Mouse (Mus musculus) midbrain, embryonic 16.5 days (tissue): ENCODE measurements around the gene Srf. TPM values are rescaled to one million over a fixed set of nuclear protein-coding genes. Genes with fewer than 3 reads are reported as not detected.

Source experiments
- ATAC-seq: fragments of 200-750 bp; cut with Nextera tagmentation; 2 replicates; pipeline ENCODE4 v1.8.0; 2017; ENCODE audit warnings: moderate TSS enrichment
- H3K27ac ChIP-seq: fragments of 300-500 bp; sonication (generic); 2 replicates; pipeline ENCODE4 v1.5.1; 2014; ENCODE audit warnings: mild to moderate bottlenecking, low read length, mixed read lengths
- H3K27me3 ChIP-seq: fragments of 300-500 bp; sonication (generic); 2 replicates; pipeline ENCODE4 v1.6.1; 2014; ENCODE audit warnings: low read depth, low read length, mixed read lengths; ENCODE audit not compliant: control insufficient read depth, insufficient read depth
- H3K36me3 ChIP-seq: fragments of 300-500 bp; sonication (generic); 2 replicates; pipeline ENCODE4 v1.6.1; 2014; ENCODE audit warnings: mild to moderate bottlenecking, low read length, moderate library complexity, mixed read lengths; ENCODE audit not compliant: control insufficient read depth, insufficient read depth
- H3K4me1 ChIP-seq: fragments of 300-500 bp; sonication (generic); 2 replicates; pipeline ENCODE4 v1.6.1; 2014; ENCODE audit warnings: mild to moderate bottlenecking, low read length, mixed read lengths; ENCODE audit not compliant: control insufficient read depth, insufficient read depth
- H3K4me2 ChIP-seq: fragments of 300-500 bp; sonication (generic); 2 replicates; pipeline ENCODE4 v1.6.1; 2014; ENCODE audit warnings: mild to moderate bottlenecking, low read length, mixed read lengths
- H3K4me3 ChIP-seq: fragments of 300-500 bp; sonication (generic); 2 replicates; pipeline ENCODE4 v1.5.1; 2014; ENCODE audit warnings: low read depth, mild to moderate bottlenecking, low read length, moderate library complexity, mixed read lengths
- H3K9ac ChIP-seq: fragments of 300-500 bp; sonication (generic); 2 replicates; pipeline ENCODE4 v1.6.1; 2014; ENCODE audit warnings: low read depth, low read length, mixed read lengths
- H3K9me3 ChIP-seq: fragments of 300-500 bp; sonication (generic); replicated peaks from 2 replicates; pipeline ENCODE4 v1.6.1; 2014; ENCODE audit warnings: mild to moderate bottlenecking, low read length, mixed read lengths; ENCODE audit not compliant: control insufficient read depth, poor library complexity, severe bottlenecking
- WGBS: fragments of 180-500 bp; shearing (Covaris S2); extraction: QIAGEN DNeasy Blood & Tissue Kit; methylation state at CpG from one replicate; pipeline ENCODE4 v1.1.7; 2014; 5-methylcytosine and 5-hydroxymethylcytosine counted together
- polyA plus RNA-seq: library from polyadenylated mRNA; unstranded; fragments of >200 nt; fragmentation: Nextera tagmentation; extraction: Ambion mirVana; gene quantifications from 2 replicates; pipeline ENCODE4 v1.2.1, GENCODE M21; 2015

Srf gene
- polyA plus RNA-seq, 1 experiment from 2014 or later = 3.0 TPM

GRCm38 (mm10) chr17:46520385-46520979 lies 35.5 kb downstream of the Srf start:
- H3K27me3 ChIP-seq = 0 out of 2 replicates have a peak, but pooled peaks cover 4% of the 10 kb centered on the region
- H3K4me1 ChIP-seq = no peaks in the 10 kb centered on the region
- no peak for ATAC-seq
- no peak overlapping the region for H3K4me2 ChIP-seq
- no peak overlapping the region for H3K4me3 ChIP-seq
- H3K9me3 ChIP-seq = no peaks in the 10 kb centered on the region
- H3K27ac ChIP-seq = no peak overlapping the region
- H3K9ac ChIP-seq = no peak overlapping the region
- WGBS = 45% methylated on average over 25 of the region's 25 CpGs
- H3K36me3 ChIP-seq = peaks cover 21% of the 10 kb centered on the region

- Histone ChIP-seq H3K36me3 (peaks cover 17% of the 10 kb centered on the region), H3K27me3 (0 out of 2 replicates have a peak, but pooled peaks cover 4% of the 10 kb centered on the region), H3K4me2 (no peak overlapping the region), H3K4me3 (no peak overlapping the region), H3K27ac (no peak overlapping the region), H3K4me1 (no peaks in the 10 kb centered on the region), H3K9me3 (no peaks in the 10 kb centered on the region), H3K9ac (no peak overlapping the region)
- no peak for ATAC-seq
- WGBS = 56% methylated on average over 10 of the region's 10 CpGs
These were observed 36.0 kb downstream of the Srf start for GRCm38 (mm10) chr17:46519971-46520370.

- no peak overlapping the region for H3K27ac ChIP-seq
- H3K27me3 ChIP-seq = no peaks in the 10 kb centered on the region
- H3K4me2 ChIP-seq = no peak overlapping the region
- peaks cover 7% of the 10 kb centered on the region for H3K36me3 ChIP-seq
- no peaks in the 10 kb centered on the region for H3K4me1 ChIP-seq
- H3K4me3 ChIP-seq = no peak overlapping the region
- no peak for ATAC-seq
- no peaks in the 10 kb centered on the region for H3K9me3 ChIP-seq
- WGBS = 66% methylated on average over 2 of the region's 2 CpGs
- no peak overlapping the region for H3K9ac ChIP-seq
These were observed 42.6 kb downstream of the Srf start for GRCm38 (mm10) chr17:46513329-46513728.

- ATAC-seq = peak; percentile 37; the same call in 1 of the 2 replicates
- Histone ChIP-seq H3K36me3 (peaks cover 7% of the 10 kb centered on the region), H3K4me2 (no peak overlapping the region), H3K27me3 (no peaks in the 10 kb centered on the region), H3K9me3 (no peaks in the 10 kb centered on the region), H3K4me3 (no peak overlapping the region), H3K9ac (no peak overlapping the region), H3K27ac (no peak overlapping the region), H3K4me1 (no peaks in the 10 kb centered on the region)
- WGBS = 48% methylated on average over 11 of the region's 11 CpGs
These were observed 44.8 kb downstream of the Srf start for GRCm38 (mm10) chr17:46511059-46511710.

- WGBS = 97% methylated on average over 3 of the region's 3 CpGs
- Histone ChIP-seq H3K9ac (no peak overlapping the region), H3K4me3 (no peak overlapping the region), H3K27me3 (no peaks in the 10 kb centered on the region), H3K4me2 (no peak overlapping the region), H3K36me3 (peaks cover 11% of the 10 kb centered on the region), H3K9me3 (no peaks in the 10 kb centered on the region), H3K27ac (no peak overlapping the region), H3K4me1 (no peaks in the 10 kb centered on the region)
- ATAC-seq = no peak
These were observed 50.4 kb downstream of the Srf start for GRCm38 (mm10) chr17:46505617-46506016.

- 81% methylated on average over 14 of the region's 14 CpGs for WGBS
- no peak overlapping the region for H3K4me2 ChIP-seq
- H3K9me3 ChIP-seq = no peaks in the 10 kb centered on the region
- H3K27me3 ChIP-seq = no peaks in the 10 kb centered on the region
- peaks cover 8% of the 10 kb centered on the region for H3K36me3 ChIP-seq
- ATAC-seq = no peak
- no peak overlapping the region for H3K27ac ChIP-seq
- H3K9ac ChIP-seq = no peak overlapping the region
- no peak overlapping the region for H3K4me3 ChIP-seq
- no peaks in the 10 kb centered on the region for H3K4me1 ChIP-seq
These were observed 51.9 kb downstream of the Srf start for GRCm38 (mm10) chr17:46503847-46504638.

- peaks cover 8% of the 10 kb centered on the region for H3K36me3 ChIP-seq
- 90% methylated on average over 2 of the region's 2 CpGs for WGBS
- ATAC-seq = no peak
These were observed 53.2 kb downstream of the Srf start for GRCm38 (mm10) chr17:46502775-46503174.

More at GRCm38 (mm10) chr17:46502775-46503174, 53.2 kb downstream of the Srf start:
- Histone ChIP-seq H3K27ac (no peak overlapping the region), H3K4me2 (no peak overlapping the region), H3K9ac (no peak overlapping the region), H3K4me3 (no peak overlapping the region), H3K4me1 (no peaks in the 10 kb centered on the region), H3K27me3 (no peaks in the 10 kb centered on the region), H3K9me3 (no peaks in the 10 kb centered on the region)
